Mouse (Mus musculus) small intestine, adult 2 months (tissue): Measurements from ENCODE around the gene Olfr172. TPM values are rescaled to one million over a fixed set of nuclear protein-coding genes. Genes with fewer than 3 reads are reported as not detected.

Source experiments
- H3K27ac ChIP-seq: fragments of 200-500 bp; 2 replicates; pipeline ENCODE4 v1.5.1; 2012; ENCODE audit warnings: low read depth, low read length, control low read depth, inconsistent platforms; ENCODE audit not compliant: insufficient read depth
- H3K27me3 ChIP-seq: fragments of 200-500 bp; 2 replicates; pipeline ENCODE4 v1.6.1; 2012; ENCODE audit warnings: mild to moderate bottlenecking, moderate library complexity, low read length, inconsistent platforms; ENCODE audit not compliant: control insufficient read depth, insufficient read depth
- H3K36me3 ChIP-seq: fragments of 200-500 bp; 2 replicates; pipeline ENCODE4 v1.6.1; 2012; ENCODE audit warnings: mild to moderate bottlenecking, low read length, control low read depth, inconsistent platforms; ENCODE audit not compliant: control insufficient read depth, insufficient read depth
- H3K4me1 ChIP-seq: fragments of 200-500 bp; 2 replicates; pipeline ENCODE4 v1.6.1; 2012; ENCODE audit warnings: low read length, inconsistent platforms, mixed read lengths; ENCODE audit not compliant: control insufficient read depth, insufficient read depth, insufficient read length
- H3K4me3 ChIP-seq: fragments of 200-500 bp; 2 replicates; pipeline ENCODE4 v1.5.1; 2012; ENCODE audit warnings: low read depth, mild to moderate bottlenecking, control low read depth, inconsistent platforms, low read length, moderate library complexity
- CTCF ChIP-seq: fragments of 200-500 bp; IDR thresholded peaks from 2 replicates; pipeline ENCODE4 v1.5.1; 2012; ENCODE audit warnings: low read depth, mild to moderate bottlenecking, control low read depth, inconsistent platforms, low read length, moderate library complexity, mixed read lengths; ENCODE audit not compliant: insufficient replicate concordance, insufficient read length; ENCODE audit errors: extremely low read depth
- POLR2A ChIP-seq: fragments of 200-500 bp; IDR thresholded peaks from 2 replicates; pipeline ENCODE4 v1.6.1; 2012; ENCODE audit warnings: low read depth, mild to moderate bottlenecking, control low read depth, inconsistent platforms, low read length, moderate library complexity
- WGBS: fragments of 180-500 bp; shearing (Covaris S2); methylation state at CpG from one replicate; pipeline ENCODE4 v1.1.7; 2018; 5-methylcytosine and 5-hydroxymethylcytosine counted together
- polyA plus RNA-seq: library from polyadenylated mRNA; depleted of rRNA; stranded (reverse); fragments of >200 nt; gene quantifications from 2 replicates; pipeline ENCODE4 v1.2.3, GENCODE M21; 2012

The Olfr172 gene
- polyA plus RNA-seq, 1 experiment, result not detected

- 81% methylated on average over 4 of the region's 4 CpGs for WGBS
- no peak for TF ChIP-seq POLR2A
- TF ChIP-seq CTCF, result no peak
These were observed 24.8 kb downstream of the Olfr172 start for GRCm38 (mm10) chr16:58738205-58738604.

GRCm38 (mm10) chr16:58728176-58728671 lies 34.8 kb downstream of the Olfr172 start:
- no peak for TF ChIP-seq POLR2A
- no peak for TF ChIP-seq CTCF
- no peaks in the 10 kb centered on the region for H3K4me1 ChIP-seq
- under 1% methylated on average over 31 of the region's 31 CpGs for WGBS
- H3K27me3 ChIP-seq, result no peaks in the 10 kb centered on the region
- H3K27ac ChIP-seq, result peak overlapping the region; percentile 50; the same call in 1 of the 2 replicates
- peaks cover 21% of the 10 kb centered on the region for H3K36me3 ChIP-seq
- H3K4me3 ChIP-seq, result peak overlapping the region; percentile 65

More at GRCm38 (mm10) chr16:58738205-58738604, 24.8 kb downstream of the Olfr172 start:
- Histone ChIP-seq H3K27me3 (no peaks in the 10 kb centered on the region), H3K4me1 (no peaks in the 10 kb centered on the region), H3K4me3 (no peak overlapping the region), H3K36me3 (peaks cover 14% of the 10 kb centered on the region), H3K27ac (no peak overlapping the region)

- peak within 1 kb of the TSS; percentile 65 for H3K4me3 ChIP-seq
- H3K4me1 ChIP-seq, result no peaks in the 10 kb centered on the region
- no peaks in the 10 kb centered on the region for H3K27me3 ChIP-seq
- H3K27ac ChIP-seq, result peak within 1 kb of the TSS; percentile 50; the same call in 1 of the 2 replicates
- H3K36me3 ChIP-seq, result peaks cover 18% of the 10 kb centered on the region
- no peak for TF ChIP-seq CTCF
- TF ChIP-seq POLR2A, result peak; percentile 65; the same call in 1 of the 2 replicates
- 1% methylated on average over 34 of the region's 35 CpGs for WGBS
These were observed 35.4 kb downstream of the Olfr172 start, which contains the start of gene Cldnd1 for GRCm38 (mm10) chr16:58727477-58728131. Gene Cldnd1, plus strand, starts transcription at chr16:58727910.

- TF ChIP-seq CTCF, result no peak
- TF ChIP-seq POLR2A, result no peak
- H3K36me3 ChIP-seq, result peaks cover 12% of the 10 kb centered on the region
- WGBS, result 59% methylated on average over 11 of the region's 11 CpGs
- no peak overlapping the region for H3K4me3 ChIP-seq
- no peak overlapping the region for H3K27ac ChIP-seq
- H3K27me3 ChIP-seq, result no peaks in the 10 kb centered on the region
- H3K4me1 ChIP-seq, result no peaks in the 10 kb centered on the region
These were observed 36.1 kb downstream of the Olfr172 start for GRCm38 (mm10) chr16:58726680-58727476.

- 22% methylated on average over 2 of the region's 2 CpGs for WGBS
- H3K27ac ChIP-seq, result no peak overlapping the region
- no peaks in the 10 kb centered on the region for H3K27me3 ChIP-seq
- H3K4me1 ChIP-seq, result no peaks in the 10 kb centered on the region; the same call in 1 of the 2 replicates
- no peak for TF ChIP-seq CTCF
- TF ChIP-seq POLR2A, result no peak
- no peak overlapping the region for H3K4me3 ChIP-seq
- H3K36me3 ChIP-seq, result no peaks in the 10 kb centered on the region
These were observed 40.7 kb downstream of the Olfr172 start for GRCm38 (mm10) chr16:58722292-58722691.

- Histone ChIP-seq H3K36me3 (no peaks in the 10 kb centered on the region), H3K27ac (no peak within 1 kb of the TSS), H3K4me3 (no peak within 1 kb of the TSS), H3K4me1 (no peaks in the 10 kb centered on the region; the same call in 1 of the 2 replicates), H3K27me3 (no peaks in the 10 kb centered on the region)
- WGBS, result 92% methylated on average over 7 of the region's 7 CpGs
- TF ChIP-seq POLR2A (no peak), CTCF (no peak)
These were observed 44.3 kb downstream of the Olfr172 start, which contains the start of gene Gpr15 for GRCm38 (mm10) chr16:58718666-58719120. Gene Gpr15, minus strand, starts transcription at chr16:58719070.
